Mouse (Mus musculus) limb, embryonic 15.5 days (tissue): ENCODE data around the gene Mtg2. TPM values are rescaled to one million over a fixed set of nuclear protein-coding genes. Genes with fewer than 3 reads are reported as not detected.

Source experiments
- ATAC-seq: fragments of 200-750 bp; cut with Nextera tagmentation; 2 replicates; pipeline ENCODE4 v1.8.0; 2017; ENCODE audit warnings: low read depth, moderate TSS enrichment; ENCODE audit not compliant: insufficient number of reproducible peaks, low FRiP score, low TSS enrichment
- H3K27ac ChIP-seq: fragments of 300-500 bp; sonication (generic); 2 replicates; pipeline ENCODE4 v1.5.1; 2015; ENCODE audit warnings: moderate library complexity, mild to moderate bottlenecking, inconsistent platforms
- H3K27me3 ChIP-seq: fragments of 300-500 bp; sonication (generic); 2 replicates; pipeline ENCODE4 v1.6.1; 2015; ENCODE audit warnings: inconsistent platforms
- H3K36me3 ChIP-seq: fragments of 300-500 bp; sonication (generic); 2 replicates; pipeline ENCODE4 v1.6.1; 2015; ENCODE audit warnings: inconsistent platforms
- H3K4me1 ChIP-seq: fragments of 300-500 bp; sonication (generic); 2 replicates; pipeline ENCODE4 v1.6.1; 2015; ENCODE audit warnings: inconsistent platforms
- H3K4me2 ChIP-seq: fragments of 300-500 bp; sonication (generic); 2 replicates; pipeline ENCODE4 v1.6.1; 2015; ENCODE audit warnings: mild to moderate bottlenecking, inconsistent platforms
- H3K4me3 ChIP-seq: fragments of 300-500 bp; sonication (generic); 2 replicates; pipeline ENCODE4 v1.5.1; 2015; ENCODE audit warnings: mild to moderate bottlenecking, inconsistent platforms
- H3K9ac ChIP-seq: fragments of 300-500 bp; sonication (generic); 2 replicates; pipeline ENCODE4 v1.6.1; 2015; ENCODE audit warnings: inconsistent platforms
- H3K9me3 ChIP-seq: fragments of 300-500 bp; sonication (generic); 2 replicates; pipeline ENCODE4 v1.6.1; 2016; ENCODE audit warnings: inconsistent platforms
- WGBS: fragments of 180-500 bp; shearing (Covaris S2); methylation state at CpG from one replicate; pipeline ENCODE4 v1.1.7; 2015; 5-methylcytosine and 5-hydroxymethylcytosine counted together
- polyA plus RNA-seq: library from polyadenylated mRNA; unstranded; fragments of >200 nt; fragmentation: Nextera tagmentation; extraction: Ambion mirVana; gene quantifications from 2 replicates; pipeline ENCODE4 v1.2.1, GENCODE M21; 2015

Mtg2 gene
- polyA plus RNA-seq, 1 experiment from 2014 or later, result 25.0 TPM

DNA sequence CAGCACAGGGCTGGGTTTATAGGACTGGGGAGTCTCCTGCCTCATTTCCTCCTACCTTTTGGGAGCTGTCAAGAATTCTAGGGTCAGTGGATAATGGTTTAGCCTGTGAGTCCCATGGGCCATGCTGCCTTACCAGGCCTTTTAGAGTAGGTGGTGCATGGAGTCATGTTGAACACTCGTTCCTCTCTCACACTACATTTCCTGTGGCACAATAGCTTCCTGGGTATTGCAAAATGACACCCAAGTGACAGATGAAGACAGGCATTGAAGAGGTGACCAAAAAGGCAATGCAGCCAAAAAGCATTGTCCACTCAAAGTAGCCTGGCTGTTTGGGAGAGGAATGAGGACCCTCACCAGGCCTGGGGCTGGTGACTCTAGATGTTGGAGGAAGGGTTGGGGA is 57.3 kb downstream of the Mtg2 start:
- H3K4me3 ChIP-seq, result no peak overlapping the region
- H3K9ac ChIP-seq, result no peak overlapping the region
- H3K4me2 ChIP-seq, result no peak overlapping the region
- H3K27me3 ChIP-seq, result no peaks in the 10 kb centered on the region
- no peak overlapping the region for H3K27ac ChIP-seq
- H3K4me1 ChIP-seq, result peaks cover 23% of the 10 kb centered on the region
- ATAC-seq, result no peak
- peaks cover 10% of the 10 kb centered on the region; the same call in 1 of the 2 replicates for H3K36me3 ChIP-seq
- H3K9me3 ChIP-seq, result no peaks in the 10 kb centered on the region
- WGBS, result 55% methylated on average over 1 of the region's 1 CpGs

DNA sequence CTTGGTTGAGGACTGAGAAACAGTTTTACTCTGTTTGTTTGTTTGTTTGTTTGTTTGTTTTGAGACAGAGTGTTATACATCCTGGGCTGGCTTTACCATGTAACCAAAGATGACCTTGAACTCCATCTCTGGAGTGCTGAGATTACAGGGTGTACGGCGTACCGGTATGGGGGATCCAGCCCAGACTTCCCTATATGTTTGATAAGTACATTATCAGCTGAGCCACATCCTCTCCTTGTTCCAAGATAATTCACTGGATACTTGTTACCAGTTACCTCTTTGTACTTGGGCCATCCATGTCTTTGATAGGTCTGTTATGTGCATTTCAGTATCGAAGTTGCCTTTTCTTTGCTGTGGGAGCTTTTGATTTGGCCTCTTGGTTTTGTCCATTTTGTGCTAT is 62.8 kb downstream of the Mtg2 start:
- no peak overlapping the region for H3K9ac ChIP-seq
- H3K4me3 ChIP-seq, result no peak overlapping the region
- peaks cover 5% of the 10 kb centered on the region for H3K36me3 ChIP-seq
- WGBS, result 98% methylated on average over 4 of the region's 4 CpGs
- H3K4me1 ChIP-seq, result no peaks in the 10 kb centered on the region
- no peaks in the 10 kb centered on the region for H3K9me3 ChIP-seq
- no peak overlapping the region for H3K27ac ChIP-seq
- no peak for ATAC-seq
- H3K27me3 ChIP-seq, result no peaks in the 10 kb centered on the region
- H3K4me2 ChIP-seq, result no peak overlapping the region

DNA sequence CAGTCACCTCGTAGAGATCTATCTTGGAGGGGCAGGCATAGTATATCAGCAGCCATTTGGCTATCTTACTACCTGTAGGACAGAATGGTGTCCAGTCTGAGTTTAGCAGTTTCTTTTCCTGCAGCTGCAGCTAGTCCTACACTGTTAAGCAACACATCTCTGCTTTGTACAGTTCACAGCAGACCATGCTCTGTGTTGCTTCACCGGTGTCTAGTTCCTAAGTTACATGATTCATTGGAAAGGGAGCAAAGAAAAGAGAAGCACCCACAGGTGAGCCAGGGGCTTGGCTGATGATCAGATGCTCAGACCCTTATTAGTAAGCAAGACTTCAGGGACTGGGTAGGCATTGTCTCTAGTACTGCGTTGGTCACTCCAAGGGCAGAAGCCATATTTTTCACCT is 63.5 kb downstream of the Mtg2 start:
- no peaks in the 10 kb centered on the region for H3K9me3 ChIP-seq
- H3K4me1 ChIP-seq, result no peaks in the 10 kb centered on the region
- no peak for ATAC-seq
- no peak overlapping the region for H3K27ac ChIP-seq
- H3K4me2 ChIP-seq, result no peak overlapping the region
- H3K27me3 ChIP-seq, result no peaks in the 10 kb centered on the region
- H3K4me3 ChIP-seq, result no peak overlapping the region
- 85% methylated on average over 3 of the region's 3 CpGs for WGBS
- H3K36me3 ChIP-seq, result peaks cover 12% of the 10 kb centered on the region
- H3K9ac ChIP-seq, result no peak overlapping the region

DNA sequence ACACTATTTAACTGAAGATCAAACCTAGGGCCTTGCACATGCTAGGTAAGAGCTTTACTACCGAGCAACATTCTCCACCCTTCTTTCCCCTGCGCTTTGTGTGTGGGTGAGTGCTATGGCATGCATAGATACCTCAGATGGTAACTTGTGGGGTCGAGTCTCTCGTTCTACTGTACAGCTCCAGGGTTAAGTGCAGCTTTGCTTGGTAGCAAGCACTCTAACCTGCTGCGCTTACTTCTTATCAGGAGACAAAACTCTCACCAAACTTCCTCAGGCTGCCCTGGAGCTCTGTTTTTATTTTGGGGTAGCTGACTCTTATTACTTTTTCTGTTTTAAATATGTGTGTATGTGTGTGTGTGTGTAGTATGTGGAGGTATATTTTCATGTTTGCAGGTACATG is 65.0 kb downstream of the Mtg2 start:
- Histone ChIP-seq H3K9me3 (no peaks in the 10 kb centered on the region), H3K4me2 (no peak overlapping the region), H3K4me3 (no peak overlapping the region), H3K9ac (no peak overlapping the region), H3K4me1 (no peaks in the 10 kb centered on the region), H3K36me3 (peaks cover 25% of the 10 kb centered on the region), H3K27ac (no peak overlapping the region), H3K27me3 (no peaks in the 10 kb centered on the region)
- 76% methylated on average over 5 of the region's 5 CpGs for WGBS
- ATAC-seq, result no peak

Other genes with a start within 250 kb of the Mtg2 start
- 2.6 and 2.9 TPM in 2 replicates for gene Taf4, start 93.9 kb upstream of the Mtg2 start, polyA plus RNA-seq
- 3.7 and 8.0 TPM in 2 replicates for gene Lsm14b, start 45.6 kb upstream of the Mtg2 start, polyA plus RNA-seq
- gene Psma7, start 28.2 kb upstream of the Mtg2 start, polyA plus RNA-seq, result 471 and 519 TPM in 2 replicates
- 4.1 and 4.2 TPM in 2 replicates for gene Ss18l1, start 28.1 kb upstream of the Mtg2 start, polyA plus RNA-seq
- gene Hrh3, start 33.9 kb downstream of the Mtg2 start, polyA plus RNA-seq, result not detected in 2 replicates
- 42.5 and 45.2 TPM in 2 replicates for gene Osbpl2, start 48.7 kb downstream of the Mtg2 start, polyA plus RNA-seq
- gene Adrm1, start 100.9 kb downstream of the Mtg2 start, polyA plus RNA-seq, result 165 and 185 TPM in 2 replicates
- gene Lama5, start 155.3 kb downstream of the Mtg2 start, polyA plus RNA-seq, result 24.5 and 25.9 TPM in 2 replicates
- 429 and 600 TPM in 2 replicates for gene Rps21, start 186.8 kb downstream of the Mtg2 start, polyA plus RNA-seq
- gene Cables2, start 202.9 kb downstream of the Mtg2 start, polyA plus RNA-seq, result 9.3 and 12.5 TPM in 2 replicates
- gene Rbbp8nl, start 219.3 kb downstream of the Mtg2 start, polyA plus RNA-seq, result 2.0 and 2.3 TPM in 2 replicates